Mouse (Mus musculus) stomach, embryonic 14.5 days (tissue): ENCODE measurements around the gene Slco3a1. TPM values are rescaled to one million over a fixed set of nuclear protein-coding genes. Genes with fewer than 3 reads are reported as not detected.

Experiments used
- ATAC-seq: fragments of 200-750 bp; cut with Nextera tagmentation; 2 replicates; pipeline ENCODE4 v1.8.0; 2017; ENCODE audit warnings: low read depth, moderate TSS enrichment; ENCODE audit not compliant: insufficient number of reproducible peaks, insufficient read depth, low FRiP score
- H3K27ac ChIP-seq: fragments of 300-500 bp; sonication (generic); 2 replicates; pipeline ENCODE4 v1.5.1; 2014; ENCODE audit warnings: mild to moderate bottlenecking, low read length, moderate library complexity, mixed read lengths
- H3K27me3 ChIP-seq: fragments of 300-500 bp; sonication (generic); 2 replicates; pipeline ENCODE4 v1.6.1; 2014; ENCODE audit warnings: low read length, control low read depth, mixed read lengths; ENCODE audit not compliant: control insufficient read depth, insufficient read depth
- H3K36me3 ChIP-seq: fragments of 300-500 bp; sonication (generic); 2 replicates; pipeline ENCODE4 v1.6.1; 2014; ENCODE audit warnings: mild to moderate bottlenecking, control low read depth, low read length, moderate library complexity, mixed read lengths; ENCODE audit not compliant: control insufficient read depth, insufficient read depth
- H3K4me1 ChIP-seq: fragments of 300-500 bp; sonication (generic); 2 replicates; pipeline ENCODE4 v1.6.1; 2014; ENCODE audit warnings: low read length, control low read depth, mixed read lengths; ENCODE audit not compliant: control insufficient read depth, insufficient read depth
- H3K4me2 ChIP-seq: fragments of 300-500 bp; sonication (generic); replicated peaks from 2 replicates; pipeline ENCODE4 v1.6.1; 2014; ENCODE audit warnings: low read depth, low read length, control low read depth
- H3K4me3 ChIP-seq: fragments of 300-500 bp; sonication (generic); 2 replicates; pipeline ENCODE4 v1.5.1; 2014; ENCODE audit warnings: low read depth, low read length, control low read depth
- H3K9ac ChIP-seq: fragments of 300-500 bp; sonication (generic); replicated peaks from 2 replicates; pipeline ENCODE4 v1.6.1; 2014; ENCODE audit warnings: low read depth, mild to moderate bottlenecking, control low read depth, low read length, moderate library complexity, mixed read lengths
- H3K9me3 ChIP-seq: fragments of 300-500 bp; sonication (generic); 2 replicates; pipeline ENCODE4 v1.6.1; 2016; ENCODE audit warnings: low read depth, low read length, control low read depth; ENCODE audit not compliant: control insufficient read depth
- WGBS: fragments of 180-500 bp; shearing (Covaris S2); extraction: QIAGEN DNeasy Blood & Tissue Kit; methylation state at CpG from one replicate; pipeline ENCODE4 v1.1.7; 2014; 5-methylcytosine and 5-hydroxymethylcytosine counted together
- polyA plus RNA-seq: library from polyadenylated mRNA; unstranded; fragments of >200 nt; fragmentation: Nextera tagmentation; extraction: Ambion mirVana; gene quantifications from 2 replicates; pipeline ENCODE4 v1.2.1, GENCODE M21; 2014

Gene Slco3a1
- polyA plus RNA-seq, 1 experiment from 2014 or later, result 9.1 TPM

GRCm38 (mm10) chr7:74377909-74378308 lies 176.7 kb downstream of the Slco3a1 start:
- Histone ChIP-seq H3K9ac (no peak overlapping the region), H3K27me3 (no peaks in the 10 kb centered on the region), H3K36me3 (no peaks in the 10 kb centered on the region), H3K9me3 (no peaks in the 10 kb centered on the region), H3K4me1 (no peaks in the 10 kb centered on the region), H3K4me3 (no peak overlapping the region), H3K27ac (no peak overlapping the region), H3K4me2 (no peak overlapping the region)
- ATAC-seq, result no peak
- WGBS, result 88% methylated on average over 10 of the region's 10 CpGs

GRCm38 (mm10) chr7:74376397-74377044 lies 178.1 kb downstream of the Slco3a1 start:
- no peak overlapping the region for H3K27ac ChIP-seq

GRCm38 (mm10) chr7:74375174-74375957 lies 179.2 kb downstream of the Slco3a1 start:
- no peak overlapping the region for H3K4me3 ChIP-seq
- no peak overlapping the region for H3K27ac ChIP-seq
- no peaks in the 10 kb centered on the region for H3K36me3 ChIP-seq
- H3K4me2 ChIP-seq, result no peak overlapping the region
- 77% methylated on average over 14 of the region's 14 CpGs for whole genome bisulfite sequencing
- H3K27me3 ChIP-seq, result no peaks in the 10 kb centered on the region
- no peak overlapping the region for H3K9ac ChIP-seq
- no peak for ATAC-seq
- no peaks in the 10 kb centered on the region for H3K9me3 ChIP-seq
- H3K4me1 ChIP-seq, result no peaks in the 10 kb centered on the region

More at GRCm38 (mm10) chr7:74376397-74377044, 178.1 kb downstream of the Slco3a1 start:
- H3K9me3 ChIP-seq, result no peaks in the 10 kb centered on the region
- H3K4me3 ChIP-seq, result no peak overlapping the region
- no peaks in the 10 kb centered on the region for H3K36me3 ChIP-seq
- ATAC-seq, result no peak
- H3K4me2 ChIP-seq, result no peak overlapping the region
- 54% methylated on average over 12 of the region's 12 CpGs for WGBS
- H3K27me3 ChIP-seq, result no peaks in the 10 kb centered on the region
- H3K4me1 ChIP-seq, result no peaks in the 10 kb centered on the region
- no peak overlapping the region for H3K9ac ChIP-seq

GRCm38 (mm10) chr7:74373056-74373455 lies 181.5 kb downstream of the Slco3a1 start:
- Histone ChIP-seq H3K4me2 (no peak overlapping the region), H3K36me3 (no peaks in the 10 kb centered on the region), H3K4me3 (no peak overlapping the region), H3K27me3 (no peaks in the 10 kb centered on the region), H3K4me1 (no peaks in the 10 kb centered on the region), H3K9me3 (no peaks in the 10 kb centered on the region), H3K27ac (no peak overlapping the region), H3K9ac (no peak overlapping the region)
- ATAC-seq, result no peak
- WGBS, result 87% methylated on average over 6 of the region's 6 CpGs

GRCm38 (mm10) chr7:74372141-74372582 lies 182.4 kb downstream of the Slco3a1 start:
- Histone ChIP-seq H3K4me2 (no peak overlapping the region), H3K4me1 (no peaks in the 10 kb centered on the region), H3K27ac (no peak overlapping the region), H3K9ac (no peak overlapping the region), H3K4me3 (no peak overlapping the region), H3K27me3 (no peaks in the 10 kb centered on the region), H3K36me3 (no peaks in the 10 kb centered on the region), H3K9me3 (no peaks in the 10 kb centered on the region)
- WGBS, result 31% methylated on average over 6 of the region's 6 CpGs
- ATAC-seq, result 0 out of 2 replicates have a peak, but pooled peaks have one; percentile 28

- no peak for ATAC-seq
- 20% methylated on average over 2 of the region's 2 CpGs for WGBS
- no peak overlapping the region for H3K27ac ChIP-seq
These were observed 182.9 kb downstream of the Slco3a1 start for GRCm38 (mm10) chr7:74371656-74372055.

GRCm38 (mm10) chr7:74371208-74371607 lies 183.4 kb downstream of the Slco3a1 start:
- H3K9ac ChIP-seq, result no peak overlapping the region
- no peak overlapping the region for H3K27ac ChIP-seq
- no peaks in the 10 kb centered on the region for H3K36me3 ChIP-seq
- H3K27me3 ChIP-seq, result no peaks in the 10 kb centered on the region
- 33% methylated on average over 2 of the region's 2 CpGs for WGBS
- H3K4me3 ChIP-seq, result no peak overlapping the region
- no peak for ATAC-seq
- H3K4me1 ChIP-seq, result no peaks in the 10 kb centered on the region
- no peaks in the 10 kb centered on the region for H3K9me3 ChIP-seq
- H3K4me2 ChIP-seq, result no peak overlapping the region

More at GRCm38 (mm10) chr7:74371656-74372055, 182.9 kb downstream of the Slco3a1 start:
- Histone ChIP-seq H3K9me3 (no peaks in the 10 kb centered on the region), H3K4me3 (no peak overlapping the region), H3K4me2 (no peak overlapping the region), H3K36me3 (no peaks in the 10 kb centered on the region), H3K27me3 (no peaks in the 10 kb centered on the region), H3K9ac (no peak overlapping the region), H3K4me1 (no peaks in the 10 kb centered on the region)

GRCm38 (mm10) chr7:74369657-74370056 lies 184.9 kb downstream of the Slco3a1 start:
- no peaks in the 10 kb centered on the region for H3K4me1 ChIP-seq
- H3K27ac ChIP-seq, result no peak overlapping the region
- no peak overlapping the region for H3K4me3 ChIP-seq
- no peaks in the 10 kb centered on the region for H3K9me3 ChIP-seq
- H3K36me3 ChIP-seq, result no peaks in the 10 kb centered on the region
- 65% methylated on average over 4 of the region's 4 CpGs for WGBS
- H3K9ac ChIP-seq, result no peak overlapping the region
- H3K4me2 ChIP-seq, result no peak overlapping the region
- ATAC-seq, result no peak
- no peaks in the 10 kb centered on the region for H3K27me3 ChIP-seq
